Mouse (Mus musculus): ENCODE measurements around the gene Tigd4.

DNA sequence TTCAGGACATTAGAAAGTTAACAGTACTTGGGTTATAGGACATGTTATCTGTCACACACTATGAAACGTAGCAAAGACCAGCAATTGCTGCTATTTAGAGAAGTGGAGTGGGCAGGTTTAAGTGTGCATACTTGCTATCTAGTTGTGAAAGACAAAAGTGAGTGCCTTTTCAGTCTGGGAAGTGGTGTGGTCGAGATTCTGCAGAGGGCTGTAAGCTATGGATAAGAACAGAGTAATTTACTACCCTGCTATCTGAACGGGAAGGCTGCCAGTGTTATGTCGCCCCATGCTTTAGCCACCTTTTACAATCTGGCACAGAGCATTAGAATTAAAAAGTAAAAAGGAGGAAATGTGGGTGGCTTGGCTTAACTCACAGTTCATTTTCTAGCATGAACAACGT is 6.6 kb upstream of the Tigd4 start:
- TF ChIP-seq CTCF (IDR thresholded peaks at IDR 0.05; ENCODE audit: low read depth, low read length), result no peak
- no peak for TF ChIP-seq EP300 (IDR thresholded peaks at IDR 0.05; ENCODE audit: insufficient read depth, low read depth, low read length)

Data from ES-Bruce4 (cell line).